Mouse (Mus musculus) cerebellum, adult (tissue): Measurements from ENCODE around the gene Pick1.
"Not testable (repeated sequence)": the region's sequence is repeated elsewhere in the genome, so short reads cannot be mapped to it uniquely, and the experiment has no call there.

Experiments used
- ATAC-seq: cut with Nextera tagmentation; 2 replicates; pipeline ENCODE4 v1.9.2; 2017; ENCODE audit warnings: mild to moderate bottlenecking, moderate library complexity, mixed read lengths; ENCODE audit not compliant: insufficient number of reproducible peaks, low FRiP score, low TSS enrichment

Pick1 gene

GRCm38 (mm10) chr15:79223641-79224040, 5.3 kb upstream of the Pick1 start:
- no peak for ATAC-seq

DNA sequence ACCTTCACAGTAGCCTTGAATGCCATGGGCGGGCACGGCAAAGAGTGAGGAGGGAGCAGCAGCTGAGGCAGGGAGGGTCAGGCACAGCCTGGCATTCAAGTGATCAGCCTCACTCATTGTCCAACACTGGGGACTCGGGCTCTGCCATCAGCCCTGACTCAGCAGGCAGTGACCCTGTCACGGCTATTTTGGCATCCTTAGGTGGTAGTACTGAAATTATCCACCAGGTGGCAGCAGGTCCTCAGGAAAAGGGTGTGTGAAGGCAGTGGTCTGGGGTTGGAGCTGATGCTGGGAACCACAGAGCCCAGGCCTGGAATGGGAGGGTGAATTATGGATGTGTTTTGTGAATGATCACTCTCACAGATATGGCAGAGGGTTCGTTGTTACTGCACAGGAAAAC, 4.3 kb upstream of the Pick1 start:
- peak; percentile 33 for ATAC-seq

DNA sequence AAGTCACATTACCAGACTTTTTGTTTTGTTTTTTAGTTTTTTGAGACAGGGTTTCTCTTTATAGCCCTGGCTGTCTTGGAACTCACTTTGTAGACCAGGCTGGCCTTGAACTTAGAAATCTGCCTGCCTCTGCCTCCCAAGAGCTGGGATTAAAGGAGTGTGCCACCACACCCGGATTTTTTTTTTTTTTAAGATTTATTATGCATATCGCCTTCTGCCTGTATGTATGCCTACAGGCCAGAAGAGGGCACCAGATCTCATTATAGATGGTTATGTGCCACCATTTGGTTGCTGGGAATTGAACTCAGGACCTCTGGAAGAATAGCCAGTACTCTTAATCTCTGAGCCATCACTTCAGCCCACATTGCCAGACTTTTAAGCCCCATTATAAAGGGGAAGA, 3.2 kb upstream of the Pick1 start:
- ATAC-seq = not testable (repeated sequence)

DNA sequence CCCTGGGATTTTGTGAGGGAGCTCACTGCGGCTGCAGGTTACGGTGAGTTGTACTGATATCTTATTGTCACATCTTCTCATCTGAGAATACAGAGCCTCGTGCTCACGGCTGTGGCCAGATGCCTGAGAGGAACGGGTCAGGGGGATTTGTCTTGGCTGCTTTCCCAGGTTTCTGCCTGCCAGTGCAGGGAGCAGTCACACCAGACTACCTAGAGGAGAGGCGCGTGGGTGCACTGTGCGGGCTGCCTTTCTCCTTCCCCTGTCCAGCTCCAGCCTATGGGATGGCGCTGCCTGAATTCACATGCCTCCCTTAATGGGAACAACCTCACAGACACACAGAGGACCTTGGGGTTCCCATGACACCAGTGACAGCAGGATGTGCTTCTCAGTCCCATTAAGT, 6.3 kb downstream of the Pick1 start:
- no peak for ATAC-seq

DNA sequence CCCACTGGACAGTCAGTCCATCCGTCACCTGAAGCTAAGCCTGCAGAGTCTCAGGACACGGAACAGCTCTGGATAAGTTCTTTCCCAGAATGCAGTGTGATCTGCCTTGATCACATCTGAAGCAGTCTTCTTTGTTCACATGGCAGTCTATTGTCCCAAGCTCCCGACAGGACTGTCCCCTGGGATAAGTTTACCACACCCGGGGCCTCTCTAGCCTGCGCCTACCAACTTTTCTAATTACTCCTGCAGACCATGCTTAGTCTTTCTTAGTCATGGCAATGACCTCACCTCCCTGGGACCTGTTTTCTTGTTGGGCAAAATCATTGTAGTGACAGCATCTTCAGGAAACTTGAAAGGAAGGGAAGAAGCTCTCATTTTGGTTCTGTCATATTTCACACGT, 9.1 kb downstream of the Pick1 start:
- no peak for ATAC-seq

DNA sequence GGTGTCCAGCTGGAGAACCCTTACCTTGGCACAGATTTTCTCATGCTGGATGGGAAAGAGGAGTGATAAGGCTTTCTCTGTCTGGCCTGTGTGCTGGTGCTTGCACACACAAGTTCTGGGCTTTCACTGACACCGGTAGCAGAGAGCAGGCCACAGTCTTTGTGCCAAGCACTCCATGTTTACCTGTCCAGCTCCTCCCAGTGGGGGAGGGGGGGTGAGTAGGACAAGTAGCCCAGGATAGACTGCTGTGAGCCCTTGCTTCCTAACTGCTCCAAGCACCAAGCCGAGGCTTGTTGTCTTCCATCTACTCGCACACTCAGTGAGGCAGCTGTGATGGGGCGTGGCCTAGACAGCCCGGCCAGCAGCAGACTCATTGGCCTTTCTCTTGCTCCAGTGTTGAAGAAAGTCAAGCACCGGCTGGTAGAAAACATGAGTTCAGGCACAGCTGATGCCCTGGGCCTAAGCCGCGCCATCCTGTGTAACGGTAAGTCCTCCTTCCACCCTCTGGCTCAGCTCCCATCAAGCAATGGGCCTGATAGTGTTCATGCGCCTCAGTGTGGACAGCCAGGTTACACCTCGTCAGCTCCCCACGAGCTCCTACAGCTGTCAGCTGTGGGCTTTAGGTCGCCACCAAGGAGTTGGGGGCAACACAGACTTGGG, 13.7 kb downstream of the Pick1 start:
- ATAC-seq = 0 out of 2 replicates have a peak, but pooled peaks have one; percentile 17

DNA sequence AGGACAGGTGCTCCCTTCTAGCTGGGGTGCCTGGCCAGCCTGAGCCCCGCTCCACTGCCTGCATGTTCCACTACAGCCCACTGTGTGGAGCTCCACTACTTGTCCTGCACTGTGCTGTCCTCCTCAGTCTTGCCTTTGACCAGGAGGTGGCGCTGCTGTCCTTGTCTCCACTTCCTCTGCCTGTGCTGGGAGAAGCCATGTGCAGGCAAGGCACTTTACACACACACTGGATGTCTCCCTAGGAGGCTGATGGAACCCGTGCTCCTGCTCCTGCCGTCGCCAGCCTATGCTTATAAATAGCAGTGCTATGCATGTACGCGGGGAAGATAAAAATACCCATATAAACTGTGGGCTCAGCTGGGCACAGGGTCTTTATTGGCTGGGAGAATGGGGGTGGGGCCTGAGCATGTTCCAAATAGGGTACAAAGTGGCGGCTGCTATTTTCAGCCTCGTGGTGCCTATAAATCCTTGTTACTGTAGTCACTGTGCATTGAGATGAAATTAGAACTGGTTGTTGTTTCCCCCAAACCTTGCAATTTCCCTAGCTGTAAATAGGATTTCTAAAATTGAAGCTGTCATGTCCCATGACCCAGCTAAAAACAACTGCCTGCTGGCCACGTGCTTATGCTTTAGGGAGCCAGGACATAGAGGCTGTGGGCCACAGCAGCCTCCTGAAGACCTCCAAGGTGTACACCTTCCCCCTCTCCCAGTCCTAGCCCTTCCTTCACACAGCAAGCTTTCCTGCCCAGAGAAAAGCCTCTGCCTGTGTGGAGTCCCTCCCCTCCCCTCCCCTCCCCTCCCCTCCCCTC, 14.5 kb downstream of the Pick1 start:
- ATAC-seq = peak; percentile 90

- ATAC-seq = no peak
Observed at GRCm38 (mm10) chr15:79244071-79244893, 15.3 kb downstream of the Pick1 start.

- ATAC-seq = no peak
Observed at GRCm38 (mm10) chr15:79245321-79245720, 16.3 kb downstream of the Pick1 start.

DNA sequence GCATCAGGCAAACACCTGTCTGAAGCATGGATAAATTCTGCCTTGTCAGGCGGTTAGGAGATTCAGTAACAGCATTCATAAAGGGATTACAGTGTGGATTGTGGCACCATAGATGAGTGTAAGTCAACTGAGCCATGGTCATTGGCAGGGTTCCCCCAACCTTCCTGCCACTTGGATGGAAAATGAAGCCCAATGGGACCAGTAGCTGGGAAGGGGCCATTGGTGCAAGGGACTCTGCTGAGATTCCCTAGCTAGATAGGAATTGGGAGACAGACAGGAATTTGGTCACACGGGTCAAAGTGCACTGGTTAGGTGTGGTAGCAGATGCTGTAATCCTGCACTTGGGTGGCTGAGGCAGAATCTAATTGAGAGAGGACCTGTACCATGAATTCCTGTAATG, 21.3 kb downstream of the Pick1 start:
- ATAC-seq = no peak

GRCm38 (mm10) chr15:79251168-79251567, 22.2 kb downstream of the Pick1 start:
- no peak for ATAC-seq

DNA sequence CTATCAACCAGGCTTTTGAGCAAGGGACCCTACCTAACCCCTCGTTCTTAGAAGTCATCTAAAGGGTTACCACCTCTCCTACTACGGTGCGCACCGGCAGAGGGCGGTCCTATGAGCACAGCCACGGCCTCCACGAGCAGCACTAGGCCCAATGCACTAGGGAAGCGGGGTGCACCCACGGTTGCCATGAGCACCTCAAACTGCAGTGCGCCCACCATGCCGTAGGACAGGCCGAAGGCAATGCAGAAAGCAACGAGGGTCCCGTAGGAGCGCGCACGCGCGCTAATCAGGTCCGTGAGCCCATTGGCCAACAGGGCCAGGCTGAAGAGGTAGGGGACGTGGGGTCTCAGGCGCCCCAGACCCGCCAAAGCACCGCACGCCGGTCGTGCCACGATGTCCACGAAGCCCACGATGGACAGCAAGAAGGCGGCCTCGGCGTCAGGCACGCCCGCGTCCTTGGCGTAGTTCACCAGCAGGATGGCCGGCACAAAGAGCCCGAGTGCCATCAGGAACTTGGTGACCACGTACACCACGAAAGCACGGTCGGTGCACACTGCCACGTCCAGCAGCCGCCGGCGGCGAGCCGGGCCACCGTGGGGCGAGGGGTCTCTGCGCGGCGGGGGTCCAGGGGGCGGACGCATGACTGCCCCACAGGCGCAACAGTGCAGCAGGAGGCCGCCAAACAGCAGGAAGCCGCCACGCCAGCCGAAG, 23.0 kb downstream of the Pick1 start:
- 0 out of 2 replicates have a peak, but pooled peaks have one; percentile 47 for ATAC-seq

DNA sequence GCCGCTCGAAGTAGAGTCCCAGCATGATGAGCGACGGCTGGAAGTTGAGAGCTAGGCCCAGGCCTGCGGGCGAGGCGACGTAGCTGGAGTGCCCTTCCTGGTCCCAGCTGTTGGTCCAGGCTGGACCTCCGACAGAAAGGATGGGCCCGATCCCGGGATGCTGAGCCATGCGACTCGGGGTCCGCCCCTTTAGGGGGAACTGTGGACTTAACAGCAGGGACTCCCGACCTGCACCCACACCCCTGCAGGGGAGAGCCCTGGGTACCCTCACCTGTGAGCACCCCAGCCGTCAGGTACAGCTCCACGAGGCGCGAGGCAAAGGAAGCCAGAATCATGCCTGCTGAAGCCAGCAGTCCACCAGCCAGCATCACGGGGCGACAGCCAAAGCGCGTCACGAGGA, 23.6 kb downstream of the Pick1 start:
- no peak for ATAC-seq

- ATAC-seq = no peak
Observed at GRCm38 (mm10) chr15:79254661-79255060, 25.7 kb downstream of the Pick1 start, which contains the start of gene Slc16a8. Gene Slc16a8, minus strand, starts transcription at chr15:79254761.

DNA sequence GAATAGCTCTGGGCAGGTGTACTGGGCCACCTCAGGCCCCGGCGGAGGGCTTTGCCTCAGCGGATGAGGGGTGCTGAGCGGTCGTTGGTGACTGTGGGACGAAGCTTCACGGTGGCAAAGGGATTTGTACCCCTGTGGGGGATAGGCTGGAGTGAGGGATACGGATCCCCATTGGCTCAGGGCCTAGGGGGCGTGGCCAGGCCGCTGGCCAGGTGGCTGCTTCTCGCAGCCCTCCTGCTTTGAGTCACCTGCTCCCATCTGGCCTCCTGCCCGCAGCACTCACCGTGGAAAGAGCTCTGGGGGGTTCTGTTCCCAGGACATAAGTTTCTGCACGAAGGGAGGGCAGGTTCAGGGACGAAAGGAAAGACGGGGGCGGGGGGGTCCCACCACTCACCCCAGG, 29.5 kb downstream of the Pick1 start:
- no peak for ATAC-seq

- ATAC-seq = no peak
Observed at GRCm38 (mm10) chr15:79261095-79261725, 32.2 kb downstream of the Pick1 start.

DNA sequence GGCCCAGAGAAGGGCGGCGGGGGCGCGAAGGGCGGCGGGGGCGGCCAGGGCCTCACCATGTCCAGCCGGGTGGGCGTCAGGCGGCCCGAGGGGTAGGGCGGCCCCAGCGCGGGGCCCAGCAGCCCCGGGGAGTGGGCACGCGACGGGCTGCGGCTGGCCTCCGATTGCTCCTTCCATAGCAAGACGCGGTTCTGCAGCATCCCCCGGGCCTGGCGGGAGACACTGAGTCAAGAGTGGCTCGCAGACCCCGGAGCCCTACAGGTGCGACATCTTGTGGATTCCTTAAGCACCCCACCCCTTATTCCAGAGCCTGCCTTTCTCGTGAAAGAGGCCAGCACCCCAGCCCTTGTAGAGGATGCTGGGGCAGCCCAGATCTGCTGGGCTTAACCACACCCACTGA, 32.8 kb downstream of the Pick1 start:
- ATAC-seq = no peak

GRCm38 (mm10) chr15:79262375-79262774, 33.4 kb downstream of the Pick1 start:
- no peak for ATAC-seq

- ATAC-seq = no peak
Observed at GRCm38 (mm10) chr15:79262786-79263309, 33.9 kb downstream of the Pick1 start.

GRCm38 (mm10) chr15:79263726-79264125, 34.8 kb downstream of the Pick1 start:
- ATAC-seq = no peak
